Mouse (Mus musculus) heart, adult 2 months (tissue): ENCODE measurements around the gene Kcnc3. TPM values are rescaled to one million over a fixed set of nuclear protein-coding genes. Genes with fewer than 3 reads are reported as not detected.

Experiments
- DNase-seq, 2 experiments: peaks; one replicate each; pipeline ENCODE4 v3.0.0; 2021
- H3K27ac ChIP-seq: fragments of 200-600 bp; 2 replicates; pipeline ENCODE4 v1.8.1; 2022
- H3K27me3 ChIP-seq: fragments of 200-500 bp; 2 replicates; pipeline ENCODE4 v1.6.1; 2012; ENCODE audit warnings: mild to moderate bottlenecking, low read length, inconsistent platforms, mixed read lengths; ENCODE audit not compliant: control insufficient read depth, insufficient read depth
- H3K36me3 ChIP-seq: fragments of 200-500 bp; 2 replicates; pipeline ENCODE4 v1.6.1; 2012; ENCODE audit warnings: low read length, inconsistent platforms; ENCODE audit not compliant: control insufficient read depth, insufficient read depth
- H3K4me1 ChIP-seq: fragments of 200-500 bp; 2 replicates; pipeline ENCODE4 v1.6.1; 2011; ENCODE audit warnings: low read length; ENCODE audit not compliant: control insufficient read depth, insufficient read depth
- H3K4me3 ChIP-seq: fragments of 200-600 bp; 2 replicates; pipeline ENCODE4 v1.8.1; 2022
- H3K79me2 ChIP-seq: fragments of 200-500 bp; replicated peaks from 2 replicates; pipeline ENCODE4 v1.6.1; 2012; ENCODE audit warnings: mild to moderate bottlenecking, inconsistent platforms, low read length, moderate library complexity, mixed read lengths; ENCODE audit not compliant: control insufficient read depth, insufficient read depth
- H3K9ac ChIP-seq: fragments of 200-500 bp; 2 replicates; pipeline ENCODE4 v1.6.1; 2012; ENCODE audit warnings: low read depth, mild to moderate bottlenecking, control low read depth, inconsistent platforms, low read length, mixed read lengths
- CTCF ChIP-seq: fragments of 200-600 bp; IDR thresholded peaks from 2 replicates; pipeline ENCODE4 v1.8.1; 2022; ENCODE audit warnings: antibody characterized with exemption, mild to moderate bottlenecking, moderate library complexity
- EP300 ChIP-seq: fragments of 200-500 bp; IDR thresholded peaks from 2 replicates; pipeline ENCODE4 v1.6.1; 2011; ENCODE audit warnings: low read depth, low read length, control low read depth; ENCODE audit not compliant: insufficient read depth
- POLR2A ChIP-seq: fragments of 200-500 bp; IDR thresholded peaks from 2 replicates; pipeline ENCODE4 v1.6.1; 2011; ENCODE audit warnings: mild to moderate bottlenecking, low read depth, low read length, control low read depth; ENCODE audit not compliant: insufficient read depth
- WGBS: fragments of 180-500 bp; shearing (Covaris S2); methylation state at CpG from one replicate; pipeline ENCODE4 v1.1.7; 2018; 5-methylcytosine and 5-hydroxymethylcytosine counted together
- intact Hi-C: fragments of 180-260 bp; cut with DNase I; formaldehyde crosslinking; loops from one replicate; pipeline ENCODE4 v1.15.1; 2025
- polyA plus RNA-seq: library from polyadenylated mRNA; depleted of rRNA; stranded (reverse); fragments of >200 nt; gene quantifications from 2 replicates; pipeline ENCODE4 v1.2.3, GENCODE M21; 2012
- total RNA-seq, 2 experiments: library from RNA; stranded (reverse); gene quantifications; 2 replicates each; pipeline ENCODE4 v1.2.3; 2021

Kcnc3 gene
- total and polyA plus RNA-seq, 3 experiments = 2.2 to 3.0 (median 2.9) TPM

DNA sequence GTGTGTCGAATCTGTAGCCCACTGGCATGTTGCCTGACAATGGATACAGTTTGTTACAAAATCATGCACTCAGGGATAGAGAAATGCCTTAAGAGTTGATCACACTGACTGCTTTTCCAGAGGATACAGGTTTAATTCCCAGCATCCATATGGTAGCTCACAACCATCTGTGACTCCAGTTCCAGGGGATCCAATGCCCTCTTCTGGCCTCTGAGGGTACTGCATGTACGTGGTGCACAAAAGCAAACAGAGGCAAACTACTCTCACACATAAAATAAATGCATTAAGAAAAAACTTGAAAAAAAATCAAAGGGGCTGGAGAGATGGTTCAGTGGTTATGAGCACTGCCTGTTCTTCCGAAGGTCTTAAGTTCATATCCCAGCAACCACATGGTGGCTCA is 26.6 kb downstream of the Kcnc3 start:
- Histone ChIP-seq H3K27ac (no peak overlapping the region), H3K36me3 (no peaks in the 10 kb centered on the region), H3K4me3 (no peak overlapping the region), H3K9ac (no peak overlapping the region), H3K79me2 (no peaks in the 10 kb centered on the region), H3K27me3 (no peaks in the 10 kb centered on the region), H3K4me1 (no peaks in the 10 kb centered on the region)
- no peak for DNase-seq
- no peak for TF ChIP-seq POLR2A
- TF ChIP-seq CTCF = peak; percentile 40
- TF ChIP-seq EP300 = no peak
- intact Hi-C loops = no loop called here
- WGBS = 72% methylated on average over 3 of the region's 3 CpGs

DNA sequence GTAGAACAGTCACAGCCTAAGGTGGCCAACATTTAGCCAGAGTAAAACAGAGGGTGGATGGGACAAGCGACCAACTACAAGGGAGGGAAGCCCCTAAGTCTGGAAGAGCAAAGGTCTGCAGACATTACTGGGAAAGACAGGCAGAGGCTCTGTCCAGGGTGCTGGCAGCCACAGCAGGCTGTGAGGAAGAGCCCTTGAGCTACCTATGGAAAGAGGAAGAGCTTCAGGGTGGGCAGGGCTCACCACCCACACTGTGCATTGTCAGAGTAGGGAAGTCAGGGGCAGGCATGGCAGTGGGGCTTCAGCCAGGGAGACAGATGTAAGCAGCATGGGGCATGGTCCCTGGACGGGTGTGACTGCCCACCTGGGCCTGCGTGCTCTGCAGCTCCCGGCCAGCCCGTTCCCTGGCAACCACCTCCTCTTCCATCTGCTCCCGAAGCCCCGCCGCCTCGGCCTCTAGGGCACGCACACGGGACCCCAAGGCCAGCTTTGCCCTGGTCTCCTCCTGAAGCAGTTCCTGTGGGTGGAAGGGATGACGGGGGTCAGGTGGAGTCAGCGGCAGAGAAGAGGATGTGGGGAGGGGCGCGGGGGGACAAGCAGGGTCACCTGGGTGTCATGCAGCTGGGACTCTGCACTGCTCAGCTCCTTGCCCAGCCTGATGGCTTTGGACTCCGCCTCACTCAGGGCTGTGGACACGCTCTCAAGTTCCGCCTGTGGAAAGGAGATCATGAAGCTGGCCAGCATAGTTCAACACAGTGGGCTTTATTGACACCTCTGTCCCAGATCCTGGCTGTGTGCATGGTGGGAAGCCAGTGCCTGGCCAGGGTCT is 33.5 kb downstream of the Kcnc3 start:
- H3K27ac ChIP-seq = no peak overlapping the region
- no peak overlapping the region for H3K9ac ChIP-seq
- no peak for TF ChIP-seq EP300
- TF ChIP-seq POLR2A = no peak
- TF ChIP-seq CTCF = no peak
- H3K36me3 ChIP-seq = no peaks in the 10 kb centered on the region
- no peaks in the 10 kb centered on the region for H3K27me3 ChIP-seq
- DNase-seq = no peak
- H3K4me1 ChIP-seq = no peaks in the 10 kb centered on the region
- no peak overlapping the region for H3K4me3 ChIP-seq
- H3K79me2 ChIP-seq = no peaks in the 10 kb centered on the region
- intact Hi-C loops = no loop called here
- WGBS = 55% methylated on average over 18 of the region's 18 CpGs

DNA sequence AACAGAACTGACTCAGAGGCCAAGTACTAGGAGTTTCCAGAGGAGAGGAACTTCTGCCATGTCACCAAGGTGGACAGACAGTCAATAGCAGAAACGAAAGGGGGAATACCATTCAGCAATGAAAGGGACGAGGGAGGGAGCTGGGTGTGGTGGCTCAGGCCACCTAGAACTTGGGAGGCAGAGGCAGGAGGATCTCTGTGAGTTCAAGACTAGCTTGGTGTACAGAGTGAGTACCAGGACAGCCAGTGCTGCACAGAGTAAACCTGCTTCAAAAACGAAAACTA is 34.0 kb downstream of the Kcnc3 start:
- Histone ChIP-seq H3K27me3 (no peaks in the 10 kb centered on the region), H3K27ac (no peak overlapping the region), H3K4me3 (no peak overlapping the region), H3K36me3 (no peaks in the 10 kb centered on the region), H3K9ac (no peak overlapping the region), H3K79me2 (no peaks in the 10 kb centered on the region), H3K4me1 (no peaks in the 10 kb centered on the region)
- TF ChIP-seq POLR2A (no peak), CTCF (no peak), EP300 (no peak)
- DNase-seq = no peak
- intact Hi-C loops = no loop called here
- WGBS = 75% methylated on average over 3 of the region's 3 CpGs

DNA sequence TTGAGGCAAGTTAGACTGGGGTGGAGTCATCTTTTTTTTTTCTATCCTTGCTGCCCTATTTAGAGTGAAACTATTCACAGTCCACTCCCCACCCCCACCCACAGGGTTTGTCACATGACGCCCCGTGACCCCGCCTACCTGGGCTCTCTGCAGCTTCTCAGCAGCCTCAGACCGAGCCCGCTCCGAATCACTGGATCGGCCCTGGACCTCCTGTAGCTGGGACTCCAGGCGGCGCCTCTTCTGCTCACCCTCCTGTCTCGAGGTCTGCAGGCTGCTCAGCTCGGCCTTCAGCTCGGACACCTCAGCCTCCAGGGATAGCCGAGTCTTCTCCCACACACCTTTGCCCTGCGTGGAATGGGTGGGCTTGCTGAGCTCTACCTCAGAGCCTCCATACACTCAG is 34.4 kb downstream of the Kcnc3 start:
- intact Hi-C loops = no loop called here
- Histone ChIP-seq H3K4me1 (no peaks in the 10 kb centered on the region), H3K36me3 (no peaks in the 10 kb centered on the region), H3K27me3 (no peaks in the 10 kb centered on the region), H3K9ac (no peak overlapping the region), H3K79me2 (no peaks in the 10 kb centered on the region), H3K4me3 (no peak overlapping the region), H3K27ac (no peak overlapping the region)
- DNase-seq = no peak
- WGBS = 61% methylated on average over 14 of the region's 14 CpGs
- TF ChIP-seq EP300 (no peak), CTCF (no peak), POLR2A (no peak)

DNA sequence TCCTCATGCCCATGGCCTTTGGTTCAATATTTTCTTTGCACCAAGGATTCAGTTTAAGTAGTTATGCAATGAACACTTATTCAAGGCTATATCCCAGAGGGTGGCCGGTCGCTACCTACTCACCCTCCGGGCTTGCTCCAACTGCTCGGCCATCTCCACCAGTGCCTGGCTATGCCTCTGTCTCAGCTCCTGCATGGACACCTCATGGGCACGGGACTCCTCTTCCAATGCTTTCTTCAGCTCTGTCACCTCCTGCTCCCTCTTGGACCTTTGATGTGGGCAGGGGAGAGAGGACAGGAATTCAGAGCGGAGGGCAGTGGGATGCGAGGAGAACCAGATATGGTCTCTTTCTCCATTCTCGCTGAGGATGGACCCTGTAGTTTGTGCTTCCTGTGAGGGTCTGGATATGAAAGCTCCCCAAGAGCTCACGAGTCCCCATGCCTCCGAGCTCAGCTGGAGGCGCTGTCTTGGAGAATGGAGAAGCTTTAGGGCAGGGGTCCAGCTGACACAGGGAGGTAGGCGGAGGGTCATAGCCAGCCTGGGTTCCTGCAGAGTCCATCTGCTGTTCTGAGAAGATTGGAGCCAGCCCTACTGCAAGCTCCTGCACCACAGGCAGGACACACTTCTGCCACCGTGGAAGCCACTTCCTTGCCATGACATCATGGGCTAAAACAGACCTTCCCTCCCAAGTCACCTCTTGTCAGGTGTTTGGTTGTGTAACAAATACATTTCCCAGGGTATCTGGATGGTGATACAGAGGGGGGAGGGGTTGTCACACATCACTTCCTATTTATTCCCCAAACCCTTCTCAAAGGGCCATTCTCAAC is 35.0 kb downstream of the Kcnc3 start:
- H3K79me2 ChIP-seq = no peaks in the 10 kb centered on the region
- H3K27me3 ChIP-seq = no peaks in the 10 kb centered on the region
- peak in 1 of 2 experiments; percentile 18 for DNase-seq
- H3K36me3 ChIP-seq = no peaks in the 10 kb centered on the region
- H3K27ac ChIP-seq = no peak overlapping the region
- no peaks in the 10 kb centered on the region for H3K4me1 ChIP-seq
- intact Hi-C loops = no loop called here
- WGBS = 82% methylated on average over 13 of the region's 13 CpGs
- TF ChIP-seq CTCF = no peak
- no peak for TF ChIP-seq EP300
- no peak for TF ChIP-seq POLR2A
- no peak overlapping the region for H3K4me3 ChIP-seq
- no peak overlapping the region for H3K9ac ChIP-seq

DNA sequence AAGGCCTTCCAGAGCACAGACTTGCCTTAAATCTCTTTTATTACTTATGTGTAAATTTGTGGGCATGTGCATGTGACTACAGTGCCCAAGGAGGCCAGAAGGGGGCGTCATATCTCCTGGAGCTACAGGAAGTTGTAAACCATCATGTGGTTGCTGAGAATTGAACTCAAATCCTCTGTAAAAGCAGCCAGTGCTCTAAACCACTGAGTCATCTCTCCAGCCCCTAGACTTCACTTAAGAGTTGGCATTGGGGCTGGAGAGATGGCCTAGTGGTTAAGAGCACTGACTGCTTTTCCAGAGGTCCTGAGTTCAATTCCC is 35.6 kb downstream of the Kcnc3 start:
- Histone ChIP-seq H3K4me1 (no peaks in the 10 kb centered on the region), H3K27me3 (no peaks in the 10 kb centered on the region), H3K27ac (no peak overlapping the region), H3K79me2 (no peaks in the 10 kb centered on the region), H3K9ac (no peak overlapping the region), H3K36me3 (no peaks in the 10 kb centered on the region), H3K4me3 (no peak overlapping the region)
- no peak for DNase-seq
- intact Hi-C loops = no loop called here
- TF ChIP-seq POLR2A (no peak), CTCF (peak; percentile 7; the same call in 1 of the 2 replicates)
- WGBS = 41% methylated on average over 1 of the region's 1 CpGs
